Mouse (Mus musculus): ENCODE data around the gene Gm39566. TPM values are rescaled to one million over a fixed set of nuclear protein-coding genes. Genes with fewer than 3 reads are reported as not detected.

Gene Gm39566
- polyA plus RNA-seq, 1 experiment from 2014 or later, result not detected

DNA sequence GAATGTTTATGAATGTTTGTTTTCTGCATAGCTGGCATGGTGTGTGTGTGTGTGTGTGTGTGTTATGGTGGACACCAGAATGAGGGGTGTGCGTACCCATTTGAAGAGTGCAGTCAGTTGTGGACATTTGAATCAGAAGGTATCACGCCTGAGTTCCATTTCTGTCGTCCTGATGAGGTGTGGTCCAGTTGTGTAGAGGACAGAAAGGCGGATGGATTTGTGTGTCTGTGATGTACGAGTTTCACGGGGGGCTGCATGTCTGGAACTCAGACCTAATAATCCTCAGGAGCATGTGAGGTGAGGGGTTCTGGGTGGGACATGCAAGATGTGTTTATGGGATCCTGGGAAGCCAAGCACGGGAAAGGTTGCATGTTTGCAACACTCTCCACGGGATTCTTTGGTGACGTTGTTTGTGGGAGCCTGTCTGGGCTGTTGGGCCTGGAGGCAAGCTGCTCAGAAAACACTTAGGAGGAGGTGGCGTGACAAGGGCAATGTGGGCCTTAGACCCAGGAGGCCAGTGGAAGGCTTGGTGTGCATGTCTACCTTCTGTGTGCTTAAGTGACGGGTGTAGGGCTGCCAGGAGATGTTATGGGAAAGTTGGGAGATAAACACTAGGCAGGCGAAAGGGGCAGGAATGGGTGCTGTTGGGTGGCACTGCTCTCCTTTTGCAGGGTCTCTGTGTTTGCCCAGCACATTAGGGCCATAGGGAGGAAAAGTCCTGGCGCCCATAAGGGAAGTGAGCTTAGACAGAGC lies 48.0 kb downstream of the Gm39566 start:
- no peaks in the 10 kb centered on the region for H3K36me3 ChIP-seq (ENCODE audit: control insufficient read depth, insufficient read depth, low read length)
- H3K9me3 ChIP-seq (ENCODE audit: control insufficient read depth, low read length), result no peaks in the 10 kb centered on the region
- 69% methylated on average over 13 of the region's 13 CpGs for WGBS
- no peaks in the 10 kb centered on the region for H3K27me3 ChIP-seq (ENCODE audit: control insufficient read depth, insufficient read depth, low read length)
- ATAC-seq (ENCODE audit: low FRiP score), result no peak
- peaks cover 2% of the 10 kb centered on the region; the same call in 1 of the 2 replicates for H3K4me1 ChIP-seq (replicated peaks; ENCODE audit: control insufficient read depth, insufficient read depth, low read length)
- no peak overlapping the region; the same call in 1 of the 2 replicates for H3K9ac ChIP-seq (ENCODE audit: low read depth, low read length)
- peak overlapping the region; percentile 95 for H3K4me2 ChIP-seq (replicated peaks; ENCODE audit: low read depth, low read length)
- H3K27ac ChIP-seq (ENCODE audit: low read depth, low read length), result no peak overlapping the region
- no peak for DNase-seq (ENCODE audit: low spot score)
- peak overlapping the region; percentile 76 for H3K4me3 ChIP-seq (ENCODE audit: low read depth, low read length)

DNA sequence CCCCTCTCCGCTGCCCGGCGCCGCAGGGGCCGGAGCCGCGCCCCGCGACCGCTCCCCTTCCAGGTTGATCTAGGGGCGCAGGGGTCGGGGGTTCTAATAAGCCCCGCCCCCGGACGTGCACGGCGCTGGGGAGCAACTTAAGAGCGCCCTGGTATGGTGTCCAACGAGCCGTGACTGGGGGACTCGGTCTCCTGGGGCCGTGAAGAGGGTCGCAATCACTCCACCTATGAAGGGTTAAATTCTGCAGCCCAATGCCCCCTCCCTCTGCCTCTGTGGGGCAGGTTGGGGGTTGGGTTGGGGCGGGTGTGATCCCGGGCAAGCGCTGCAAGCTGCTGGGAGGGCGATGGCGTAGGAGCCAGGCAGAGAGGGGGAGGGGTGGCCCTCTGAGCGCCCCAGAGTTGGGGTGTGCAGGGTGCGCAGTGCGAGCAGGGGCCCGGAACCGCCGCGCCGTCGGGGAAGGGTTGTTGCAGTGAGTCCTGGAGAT lies 48.9 kb downstream of the Gm39566 start:
- no peaks in the 10 kb centered on the region for H3K27me3 ChIP-seq (ENCODE audit: control insufficient read depth, insufficient read depth, low read length)
- under 1% methylated on average over 29 of the region's 37 CpGs for WGBS
- DNase-seq (ENCODE audit: low spot score), result peak; percentile 64
- peak overlapping the region; percentile 68 for H3K27ac ChIP-seq (ENCODE audit: low read depth, low read length)
- no peaks in the 10 kb centered on the region for H3K36me3 ChIP-seq (ENCODE audit: control insufficient read depth, insufficient read depth, low read length)
- peak overlapping the region; percentile 76 for H3K4me3 ChIP-seq (ENCODE audit: low read depth, low read length)
- peak overlapping the region; percentile 89 for H3K9ac ChIP-seq (ENCODE audit: low read depth, low read length)
- H3K9me3 ChIP-seq (ENCODE audit: control insufficient read depth, low read length), result no peaks in the 10 kb centered on the region
- peaks cover 2% of the 10 kb centered on the region; the same call in 1 of the 2 replicates for H3K4me1 ChIP-seq (replicated peaks; ENCODE audit: control insufficient read depth, insufficient read depth, low read length)
- peak; percentile 75 for ATAC-seq (ENCODE audit: low FRiP score)
- H3K4me2 ChIP-seq (replicated peaks; ENCODE audit: low read depth, low read length), result peak overlapping the region; percentile 95

DNA sequence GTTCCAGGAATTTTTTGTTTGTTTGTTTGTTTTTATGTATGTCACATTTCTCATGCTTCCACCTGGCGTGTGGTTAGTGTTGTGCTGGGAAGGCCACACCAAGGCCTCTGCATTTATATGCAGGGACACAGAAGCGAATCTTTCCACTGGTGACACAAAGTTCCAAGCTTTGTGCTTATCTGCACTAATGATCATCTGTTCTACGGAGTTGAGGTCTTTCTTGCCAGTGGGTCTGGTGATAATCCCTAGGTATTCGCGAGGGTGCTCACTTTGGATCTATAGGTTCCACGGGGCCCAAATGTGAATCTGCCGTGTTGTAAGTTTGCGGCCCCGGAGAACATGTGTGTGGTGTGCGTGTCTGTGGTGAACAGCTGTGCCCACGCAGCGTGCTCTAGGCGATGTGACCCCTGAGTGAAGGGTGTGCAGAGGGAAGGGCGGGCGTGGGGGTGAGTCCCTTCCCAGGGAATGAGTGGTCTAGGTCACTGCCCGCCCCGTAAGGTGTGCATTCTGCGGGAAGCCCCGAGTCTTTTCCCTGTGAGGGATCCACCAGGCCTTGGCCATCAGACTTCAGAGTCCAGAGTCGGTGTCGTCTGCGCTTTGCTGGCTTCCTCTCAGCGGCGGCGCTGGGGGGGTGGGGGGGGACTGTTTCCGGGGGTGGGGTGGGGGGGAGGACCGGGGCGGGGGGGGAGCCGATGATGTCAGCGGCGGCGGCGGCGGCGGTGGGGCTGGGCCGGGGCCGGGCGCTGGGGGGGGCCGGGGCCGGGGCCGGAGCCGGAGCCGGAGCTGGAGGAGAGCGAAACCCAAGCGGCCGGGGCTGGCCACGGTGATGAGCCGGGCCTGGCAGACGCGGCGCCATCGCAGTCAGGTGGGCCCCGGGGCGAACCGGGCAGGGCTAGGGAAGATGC lies 49.6 kb downstream of the Gm39566 start, which contains the start of gene Zbtb4:
Zbtb4 (plus strand) TSS at position 692 of the 905 bp plus-strand sequence.
- peak within 1 kb of the TSS; percentile 76 for H3K4me3 ChIP-seq (ENCODE audit: low read depth, low read length)
- H3K27me3 ChIP-seq (ENCODE audit: control insufficient read depth, insufficient read depth, low read length), result no peaks in the 10 kb centered on the region
- H3K36me3 ChIP-seq (ENCODE audit: control insufficient read depth, insufficient read depth, low read length), result no peaks in the 10 kb centered on the region
- WGBS, result 23% methylated on average over 37 of the region's 55 CpGs
- H3K4me1 ChIP-seq (replicated peaks; ENCODE audit: control insufficient read depth, insufficient read depth, low read length), result peaks cover 2% of the 10 kb centered on the region; the same call in 1 of the 2 replicates
- DNase-seq (ENCODE audit: low spot score) (peak; percentile 40), ATAC-seq (ENCODE audit: low FRiP score) (peak; percentile 59; the same call in 1 of the 2 replicates)
- no peaks in the 10 kb centered on the region for H3K9me3 ChIP-seq (ENCODE audit: control insufficient read depth, low read length)
- H3K4me2 ChIP-seq (replicated peaks; ENCODE audit: low read depth, low read length), result peak within 1 kb of the TSS; percentile 95
- H3K9ac ChIP-seq (ENCODE audit: low read depth, low read length), result peak within 1 kb of the TSS; percentile 89
- peak within 1 kb of the TSS; percentile 68 for H3K27ac ChIP-seq (ENCODE audit: low read depth, low read length)

DNA sequence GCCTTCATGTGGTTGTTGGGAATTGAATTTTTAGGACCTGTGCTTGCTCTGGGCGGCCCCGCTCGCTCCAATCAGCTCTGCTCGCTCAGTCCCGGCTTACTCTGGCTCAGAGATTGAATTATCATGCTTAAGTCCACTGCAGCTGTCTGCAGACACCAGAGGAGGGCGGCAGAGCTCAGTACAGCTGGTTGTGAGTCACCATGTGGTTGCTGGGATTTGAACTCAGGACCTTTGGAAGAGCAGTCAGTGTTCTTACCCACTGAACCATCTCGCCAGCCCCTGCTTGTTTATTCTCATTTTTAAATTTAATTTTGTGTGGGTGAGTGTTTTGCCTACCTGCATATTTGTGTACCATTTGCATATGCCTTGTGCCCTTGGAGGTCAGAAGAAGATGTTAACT lies 51.5 kb downstream of the Gm39566 start:
- H3K27me3 ChIP-seq (ENCODE audit: control insufficient read depth, insufficient read depth, low read length), result no peaks in the 10 kb centered on the region
- peaks cover 9% of the 10 kb centered on the region for H3K4me1 ChIP-seq (replicated peaks; ENCODE audit: control insufficient read depth, insufficient read depth, low read length)
- WGBS, result 74% methylated on average over 7 of the region's 7 CpGs
- ATAC-seq (ENCODE audit: low FRiP score) (no peak), DNase-seq (ENCODE audit: low spot score) (no peak)
- H3K9ac ChIP-seq (ENCODE audit: low read depth, low read length), result no peak overlapping the region
- H3K4me2 ChIP-seq (replicated peaks; ENCODE audit: low read depth, low read length), result no peak overlapping the region
- H3K9me3 ChIP-seq (ENCODE audit: control insufficient read depth, low read length), result no peaks in the 10 kb centered on the region
- H3K27ac ChIP-seq (ENCODE audit: low read depth, low read length), result no peak overlapping the region
- no peak overlapping the region for H3K4me3 ChIP-seq (ENCODE audit: low read depth, low read length)
- no peaks in the 10 kb centered on the region for H3K36me3 ChIP-seq (ENCODE audit: control insufficient read depth, insufficient read depth, low read length)

DNA sequence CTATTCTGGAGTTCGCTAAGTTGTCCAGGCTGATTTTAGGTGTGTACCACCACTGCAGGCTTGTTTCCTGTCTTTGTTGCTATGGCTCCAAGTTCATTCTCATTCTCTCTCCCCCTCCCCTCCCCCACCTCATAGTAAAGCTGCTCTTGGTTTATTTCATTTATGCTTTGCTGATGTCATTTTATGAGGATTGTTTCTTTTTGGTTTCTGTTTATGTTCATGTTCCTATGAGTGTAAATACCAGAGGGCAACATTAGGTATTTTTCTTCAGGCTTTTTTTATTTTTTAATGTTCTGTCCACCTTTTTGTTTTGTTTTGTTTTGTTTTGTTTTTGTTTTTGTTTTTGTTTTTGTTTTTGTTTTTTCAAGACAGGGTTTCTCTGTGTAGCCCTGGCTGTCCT lies 53.2 kb downstream of the Gm39566 start, which contains the start of gene Slc35g3:
Slc35g3 (minus strand) TSS at position 101 of the 400 bp plus-strand sequence.
- no peaks in the 10 kb centered on the region for H3K27me3 ChIP-seq (ENCODE audit: control insufficient read depth, insufficient read depth, low read length)
- H3K4me1 ChIP-seq (replicated peaks; ENCODE audit: control insufficient read depth, insufficient read depth, low read length), result peaks cover 9% of the 10 kb centered on the region
- no peak within 1 kb of the TSS for H3K4me3 ChIP-seq (ENCODE audit: low read depth, low read length)
- H3K27ac ChIP-seq (ENCODE audit: low read depth, low read length), result no peak within 1 kb of the TSS
- H3K9me3 ChIP-seq (ENCODE audit: control insufficient read depth, low read length), result no peaks in the 10 kb centered on the region
- DNase-seq (ENCODE audit: low spot score) (no peak), ATAC-seq (ENCODE audit: low FRiP score) (no peak)
- H3K36me3 ChIP-seq (ENCODE audit: control insufficient read depth, insufficient read depth, low read length), result no peaks in the 10 kb centered on the region
- no peak within 1 kb of the TSS for H3K4me2 ChIP-seq (replicated peaks; ENCODE audit: low read depth, low read length)
- 0 out of 2 replicates have a peak within 1 kb of the TSS, but pooled peaks have one; percentile 15 for H3K9ac ChIP-seq (ENCODE audit: low read depth, low read length)
- 70% methylated on average over 1 of the region's 1 CpGs for WGBS

Other genes starting within 250 kb of the Gm39566 start
- gene Wrap53, start 235.0 kb downstream of the Gm39566 start, polyA plus RNA-seq (2014; fragmentation: Nextera tagmentation; extraction: Ambion mirVana), result 36.6 and 37.8 TPM in 2 replicates
- gene Trp53, start 234.9 kb downstream of the Gm39566 start, polyA plus RNA-seq (2014; fragmentation: Nextera tagmentation; extraction: Ambion mirVana), result 156 and 159 TPM in 2 replicates
- gene Atp1b2, start 209.4 kb downstream of the Gm39566 start, polyA plus RNA-seq (2014; fragmentation: Nextera tagmentation; extraction: Ambion mirVana), result 11.7 and 13.1 TPM in 2 replicates
- gene Shbg, start 197.4 kb downstream of the Gm39566 start, polyA plus RNA-seq (2014; fragmentation: Nextera tagmentation; extraction: Ambion mirVana), result 0.17 TPM in 1 of 2 replicates, not detected in the other
- 15.0 and 20.6 TPM in 2 replicates for gene Sat2, start 193.3 kb downstream of the Gm39566 start, polyA plus RNA-seq (2014; fragmentation: Nextera tagmentation; extraction: Ambion mirVana)
- 30.1 and 31.3 TPM in 2 replicates for gene Fxr2, start 182.3 kb downstream of the Gm39566 start, polyA plus RNA-seq (2014; fragmentation: Nextera tagmentation; extraction: Ambion mirVana)
- gene Sox15, start 160.0 kb downstream of the Gm39566 start, polyA plus RNA-seq (2014; fragmentation: Nextera tagmentation; extraction: Ambion mirVana), result not detected in 2 replicates
- gene Mpdu1, start 152.7 kb downstream of the Gm39566 start, polyA plus RNA-seq (2014; fragmentation: Nextera tagmentation; extraction: Ambion mirVana), result 28.0 and 45.3 TPM in 2 replicates
- 8.2 and 8.7 TPM in 2 replicates for gene Cd68, start 149.1 kb downstream of the Gm39566 start, polyA plus RNA-seq (2014; fragmentation: Nextera tagmentation; extraction: Ambion mirVana)
- 891 and 905 TPM in 2 replicates for gene Eif4a1, start 142.9 kb downstream of the Gm39566 start, polyA plus RNA-seq (2014; fragmentation: Nextera tagmentation; extraction: Ambion mirVana)
- gene Senp3, start 133.2 kb downstream of the Gm39566 start, polyA plus RNA-seq (2014; fragmentation: Nextera tagmentation; extraction: Ambion mirVana), result 85.8 and 101 TPM in 2 replicates
- not detected in 2 replicates for gene Tnfsf13, start 129.5 kb downstream of the Gm39566 start, polyA plus RNA-seq (2014; fragmentation: Nextera tagmentation; extraction: Ambion mirVana)
- 2.2 and 4.0 TPM in 2 replicates for gene Tnfsf12, start 119.4 kb downstream of the Gm39566 start, polyA plus RNA-seq (2014; fragmentation: Nextera tagmentation; extraction: Ambion mirVana)
- 0.61 and 1.1 TPM in 2 replicates for gene Tnfsfm13, start 119.2 kb downstream of the Gm39566 start, polyA plus RNA-seq (2014; fragmentation: Nextera tagmentation; extraction: Ambion mirVana)
- gene Polr2a, start 56.7 kb downstream of the Gm39566 start, polyA plus RNA-seq (2014; fragmentation: Nextera tagmentation; extraction: Ambion mirVana), result 46.5 and 50.1 TPM in 2 replicates
- gene Slc35g3, start 53.3 kb downstream of the Gm39566 start, polyA plus RNA-seq (2014; fragmentation: Nextera tagmentation; extraction: Ambion mirVana), result 0.57 and 1.1 TPM in 2 replicates
- gene Zbtb4, start 49.4 kb downstream of the Gm39566 start, polyA plus RNA-seq (2014; fragmentation: Nextera tagmentation; extraction: Ambion mirVana), result 1.3 and 1.7 TPM in 2 replicates
- gene Chrnb1, start 19.4 kb downstream of the Gm39566 start, polyA plus RNA-seq (2014; fragmentation: Nextera tagmentation; extraction: Ambion mirVana), result 1.2 and 1.5 TPM in 2 replicates
- gene Fgf11, start 13.4 kb downstream of the Gm39566 start, polyA plus RNA-seq (2014; fragmentation: Nextera tagmentation; extraction: Ambion mirVana), result 2.2 and 2.8 TPM in 2 replicates
- gene Tmem102, start 9.7 kb downstream of the Gm39566 start, polyA plus RNA-seq (2014; fragmentation: Nextera tagmentation; extraction: Ambion mirVana), result 0.83 and 0.93 TPM in 2 replicates
- gene Spem2, start 3.2 kb upstream of the Gm39566 start, polyA plus RNA-seq (2014; fragmentation: Nextera tagmentation; extraction: Ambion mirVana), result not detected in 2 replicates
- gene Spem1, start 6.9 kb upstream of the Gm39566 start, polyA plus RNA-seq (2014; fragmentation: Nextera tagmentation; extraction: Ambion mirVana), result 0.17 and 0.38 TPM in 2 replicates
- 11.5 and 16.1 TPM in 2 replicates for gene Nlgn2, start 22.5 kb upstream of the Gm39566 start, polyA plus RNA-seq (2014; fragmentation: Nextera tagmentation; extraction: Ambion mirVana)
- 268 and 276 TPM in 2 replicates for gene Tmem256, start 23.2 kb upstream of the Gm39566 start, polyA plus RNA-seq (2014; fragmentation: Nextera tagmentation; extraction: Ambion mirVana)
- 62.2 and 62.6 TPM in 2 replicates for gene Plscr3, start 31.1 kb upstream of the Gm39566 start, polyA plus RNA-seq (2014; fragmentation: Nextera tagmentation; extraction: Ambion mirVana)
- gene Tnk1, start 43.4 kb upstream of the Gm39566 start, polyA plus RNA-seq (2014; fragmentation: Nextera tagmentation; extraction: Ambion mirVana), result 0.52 TPM in 1 of 2 replicates, not detected in the other
- not detected in 2 replicates for gene Tmem95, start 62.7 kb upstream of the Gm39566 start, polyA plus RNA-seq (2014; fragmentation: Nextera tagmentation; extraction: Ambion mirVana)
- gene Kctd11, start 66.1 kb upstream of the Gm39566 start, polyA plus RNA-seq (2014; fragmentation: Nextera tagmentation; extraction: Ambion mirVana), result 2.3 and 2.4 TPM in 2 replicates
- 0.45 and 1.4 TPM in 2 replicates for gene Acap1, start 80.2 kb upstream of the Gm39566 start, polyA plus RNA-seq (2014; fragmentation: Nextera tagmentation; extraction: Ambion mirVana)
- gene 2810408A11Rik, start 85.7 kb upstream of the Gm39566 start, polyA plus RNA-seq (2014; fragmentation: Nextera tagmentation; extraction: Ambion mirVana), result 14.5 and 14.7 TPM in 2 replicates
- gene Neurl4, start 85.8 kb upstream of the Gm39566 start, polyA plus RNA-seq (2014; fragmentation: Nextera tagmentation; extraction: Ambion mirVana), result 15.0 and 20.6 TPM in 2 replicates
- 84.3 and 89.0 TPM in 2 replicates for gene Gps2, start 98.6 kb upstream of the Gm39566 start, polyA plus RNA-seq (2014; fragmentation: Nextera tagmentation; extraction: Ambion mirVana)
- 1,842 and 1,860 TPM in 2 replicates for gene Eif5a, start 106.7 kb upstream of the Gm39566 start, polyA plus RNA-seq (2014; fragmentation: Nextera tagmentation; extraction: Ambion mirVana)
- 3.1 and 4.8 TPM in 2 replicates for gene Ybx2, start 120.5 kb upstream of the Gm39566 start, polyA plus RNA-seq (2014; fragmentation: Nextera tagmentation; extraction: Ambion mirVana)
- 7.9 and 9.6 TPM in 2 replicates for gene Slc2a4, start 132.9 kb upstream of the Gm39566 start, polyA plus RNA-seq (2014; fragmentation: Nextera tagmentation; extraction: Ambion mirVana)
- 8.2 and 8.4 TPM in 2 replicates for gene Cldn7, start 149.5 kb upstream of the Gm39566 start, polyA plus RNA-seq (2014; fragmentation: Nextera tagmentation; extraction: Ambion mirVana)
- gene Ctdnep1, start 165.9 kb upstream of the Gm39566 start, polyA plus RNA-seq (2014; fragmentation: Nextera tagmentation; extraction: Ambion mirVana), result 23.8 and 26.8 TPM in 2 replicates
- gene Elp5, start 167.2 kb upstream of the Gm39566 start, polyA plus RNA-seq (2014; fragmentation: Nextera tagmentation; extraction: Ambion mirVana), result 154 and 163 TPM in 2 replicates
- gene Gabarap, start 175.8 kb upstream of the Gm39566 start, polyA plus RNA-seq (2014; fragmentation: Nextera tagmentation; extraction: Ambion mirVana), result 621 and 643 TPM in 2 replicates
- 56.7 and 57.5 TPM in 2 replicates for gene Phf23, start 180.5 kb upstream of the Gm39566 start, polyA plus RNA-seq (2014; fragmentation: Nextera tagmentation; extraction: Ambion mirVana)
- gene Dvl2, start 185.3 kb upstream of the Gm39566 start, polyA plus RNA-seq (2014; fragmentation: Nextera tagmentation; extraction: Ambion mirVana), result 24.6 and 27.2 TPM in 2 replicates
- 45.1 and 52.1 TPM in 2 replicates for gene Acadvl, start 200.1 kb upstream of the Gm39566 start, polyA plus RNA-seq (2014; fragmentation: Nextera tagmentation; extraction: Ambion mirVana)
- 13.2 and 18.7 TPM in 2 replicates for gene Dlg4, start 201.6 kb upstream of the Gm39566 start, polyA plus RNA-seq (2014; fragmentation: Nextera tagmentation; extraction: Ambion mirVana)
- gene Asgr1, start 238.8 kb upstream of the Gm39566 start, polyA plus RNA-seq (2014; fragmentation: Nextera tagmentation; extraction: Ambion mirVana), result 0.29 and 0.40 TPM in 2 replicates